Mouse (Mus musculus): ENCODE measurements around the gene Fam83g. TPM values are rescaled to one million over a fixed set of nuclear protein-coding genes. Genes with fewer than 3 reads are reported as not detected.
A peak's percentile ranks its signal among the peaks of the same experiment; 100 is the strongest.

Fam83g gene
- polyA plus RNA-seq, 1 experiment from 2014 or later, result 3.0 TPM

GRCm38 (mm10) chr11:61652216-61652615, 31.7 kb upstream of the Fam83g start:
- H3K9me3 ChIP-seq (ENCODE audit: low read length), result no peaks in the 10 kb centered on the region
- H3K36me3 ChIP-seq (ENCODE audit: insufficient read depth, low read length), result no peaks in the 10 kb centered on the region
- H3K4me2 ChIP-seq (replicated peaks; ENCODE audit: low read depth, low read length), result no peak overlapping the region
- no peak for ATAC-seq (ENCODE audit: low FRiP score, low TSS enrichment)
- H3K27ac ChIP-seq (ENCODE audit: low read length), result no peak overlapping the region
- peaks cover 4% of the 10 kb centered on the region for H3K4me1 ChIP-seq (ENCODE audit: insufficient read depth, low read length)
- 92% methylated on average over 5 of the region's 5 CpGs for WGBS
- no peaks in the 10 kb centered on the region for H3K27me3 ChIP-seq (ENCODE audit: insufficient read depth, low read length)
- H3K9ac ChIP-seq (replicated peaks; ENCODE audit: low read length), result no peak overlapping the region
- H3K4me3 ChIP-seq (ENCODE audit: low read length), result no peak overlapping the region

GRCm38 (mm10) chr11:61652686-61653447, 31.0 kb upstream of the Fam83g start, which contains the start of gene Grap:
Gene Grap (plus strand): TSS chr11:61653265.
- 58% methylated on average over 10 of the region's 10 CpGs for WGBS
- H3K9me3 ChIP-seq (ENCODE audit: low read length), result no peaks in the 10 kb centered on the region
- ATAC-seq (ENCODE audit: low FRiP score, low TSS enrichment), result 0 out of 2 replicates have a peak, but pooled peaks have one; percentile 42
- H3K4me2 ChIP-seq (replicated peaks; ENCODE audit: low read depth, low read length), result peak within 1 kb of the TSS; percentile 27
- H3K4me1 ChIP-seq (ENCODE audit: insufficient read depth, low read length), result peaks cover 4% of the 10 kb centered on the region
- H3K27me3 ChIP-seq (ENCODE audit: insufficient read depth, low read length), result no peaks in the 10 kb centered on the region
- H3K27ac ChIP-seq (ENCODE audit: low read length), result peak within 1 kb of the TSS; percentile 20; the same call in 1 of the 2 replicates
- H3K36me3 ChIP-seq (ENCODE audit: insufficient read depth, low read length), result no peaks in the 10 kb centered on the region
- peak within 1 kb of the TSS; percentile 38 for H3K4me3 ChIP-seq (ENCODE audit: low read length)
- H3K9ac ChIP-seq (replicated peaks; ENCODE audit: low read length), result 0 out of 2 replicates have a peak within 1 kb of the TSS, but pooled peaks have one; percentile 36

- Histone ChIP-seq H3K9me3 (ENCODE audit: low read length) (no peaks in the 10 kb centered on the region), H3K4me3 (ENCODE audit: low read length) (peak overlapping the region; percentile 38), H3K27ac (ENCODE audit: low read length) (no peak overlapping the region), H3K36me3 (ENCODE audit: insufficient read depth, low read length) (no peaks in the 10 kb centered on the region), H3K4me1 (ENCODE audit: insufficient read depth, low read length) (peaks cover 8% of the 10 kb centered on the region), H3K9ac (replicated peaks; ENCODE audit: low read length) (no peak overlapping the region), H3K4me2 (replicated peaks; ENCODE audit: low read depth, low read length) (peak overlapping the region; percentile 27), H3K27me3 (ENCODE audit: insufficient read depth, low read length) (no peaks in the 10 kb centered on the region)
- WGBS, result 65% methylated on average over 2 of the region's 2 CpGs
- no peak for ATAC-seq (ENCODE audit: low FRiP score, low TSS enrichment)
Measured at GRCm38 (mm10) chr11:61653568-61653967, 30.3 kb upstream of the Fam83g start.

- ATAC-seq (ENCODE audit: low FRiP score, low TSS enrichment), result no peak
- Histone ChIP-seq H3K4me3 (ENCODE audit: low read length) (no peak overlapping the region), H3K9me3 (ENCODE audit: low read length) (no peaks in the 10 kb centered on the region), H3K9ac (replicated peaks; ENCODE audit: low read length) (no peak overlapping the region), H3K4me2 (replicated peaks; ENCODE audit: low read depth, low read length) (no peak overlapping the region), H3K27me3 (ENCODE audit: insufficient read depth, low read length) (no peaks in the 10 kb centered on the region), H3K4me1 (ENCODE audit: insufficient read depth, low read length) (peaks cover 9% of the 10 kb centered on the region; the same call in 1 of the 2 replicates), H3K27ac (ENCODE audit: low read length) (no peak overlapping the region), H3K36me3 (ENCODE audit: insufficient read depth, low read length) (no peaks in the 10 kb centered on the region)
- 86% methylated on average over 4 of the region's 4 CpGs for WGBS
Measured at GRCm38 (mm10) chr11:61654786-61655311, 29.0 kb upstream of the Fam83g start.

- peaks cover 9% of the 10 kb centered on the region; the same call in 1 of the 2 replicates for H3K4me1 ChIP-seq (ENCODE audit: insufficient read depth, low read length)
- H3K36me3 ChIP-seq (ENCODE audit: insufficient read depth, low read length), result no peaks in the 10 kb centered on the region
- H3K4me2 ChIP-seq (replicated peaks; ENCODE audit: low read depth, low read length), result no peak overlapping the region
- WGBS, result 38% methylated on average over 4 of the region's 4 CpGs
- no peak for ATAC-seq (ENCODE audit: low FRiP score, low TSS enrichment)
- H3K9me3 ChIP-seq (ENCODE audit: low read length), result no peaks in the 10 kb centered on the region
- H3K9ac ChIP-seq (replicated peaks; ENCODE audit: low read length), result no peak overlapping the region
- H3K27ac ChIP-seq (ENCODE audit: low read length), result no peak overlapping the region
- no peaks in the 10 kb centered on the region for H3K27me3 ChIP-seq (ENCODE audit: insufficient read depth, low read length)
- no peak overlapping the region for H3K4me3 ChIP-seq (ENCODE audit: low read length)
Measured at GRCm38 (mm10) chr11:61655649-61656048, 28.2 kb upstream of the Fam83g start.

- Histone ChIP-seq H3K9ac (replicated peaks; ENCODE audit: low read length) (no peak overlapping the region), H3K4me2 (replicated peaks; ENCODE audit: low read depth, low read length) (no peak overlapping the region), H3K4me1 (ENCODE audit: insufficient read depth, low read length) (peaks cover 9% of the 10 kb centered on the region; the same call in 1 of the 2 replicates), H3K36me3 (ENCODE audit: insufficient read depth, low read length) (no peaks in the 10 kb centered on the region), H3K9me3 (ENCODE audit: low read length) (no peaks in the 10 kb centered on the region), H3K27me3 (ENCODE audit: insufficient read depth, low read length) (no peaks in the 10 kb centered on the region), H3K4me3 (ENCODE audit: low read length) (no peak overlapping the region), H3K27ac (ENCODE audit: low read length) (no peak overlapping the region)
- no peak for ATAC-seq (ENCODE audit: low FRiP score, low TSS enrichment)
- WGBS, result 72% methylated on average over 6 of the region's 6 CpGs
Measured at GRCm38 (mm10) chr11:61656148-61656850, 27.6 kb upstream of the Fam83g start.

- peaks cover 9% of the 10 kb centered on the region; the same call in 1 of the 2 replicates for H3K4me1 ChIP-seq (ENCODE audit: insufficient read depth, low read length)
- WGBS, result 72% methylated on average over 2 of the region's 2 CpGs
- no peak overlapping the region for H3K9ac ChIP-seq (replicated peaks; ENCODE audit: low read length)
- H3K27me3 ChIP-seq (ENCODE audit: insufficient read depth, low read length), result no peaks in the 10 kb centered on the region
- no peak overlapping the region for H3K27ac ChIP-seq (ENCODE audit: low read length)
- ATAC-seq (ENCODE audit: low FRiP score, low TSS enrichment), result no peak
- H3K36me3 ChIP-seq (ENCODE audit: insufficient read depth, low read length), result no peaks in the 10 kb centered on the region
- H3K4me2 ChIP-seq (replicated peaks; ENCODE audit: low read depth, low read length), result no peak overlapping the region
- H3K9me3 ChIP-seq (ENCODE audit: low read length), result no peaks in the 10 kb centered on the region
- no peak overlapping the region for H3K4me3 ChIP-seq (ENCODE audit: low read length)
Measured at GRCm38 (mm10) chr11:61657432-61657831, 26.5 kb upstream of the Fam83g start.

- H3K27ac ChIP-seq (ENCODE audit: low read length), result 0 out of 2 replicates have a peak overlapping the region, but pooled peaks have one; percentile 19
- H3K4me2 ChIP-seq (replicated peaks; ENCODE audit: low read depth, low read length), result no peak overlapping the region
- H3K4me3 ChIP-seq (ENCODE audit: low read length), result no peak overlapping the region
- H3K4me1 ChIP-seq (ENCODE audit: insufficient read depth, low read length), result 0 out of 2 replicates have a peak, but pooled peaks cover 5% of the 10 kb centered on the region
- H3K9ac ChIP-seq (replicated peaks; ENCODE audit: low read length), result no peak overlapping the region
- ATAC-seq (ENCODE audit: low FRiP score, low TSS enrichment), result no peak
- H3K36me3 ChIP-seq (ENCODE audit: insufficient read depth, low read length), result no peaks in the 10 kb centered on the region
- H3K9me3 ChIP-seq (ENCODE audit: low read length), result no peaks in the 10 kb centered on the region
- no peaks in the 10 kb centered on the region for H3K27me3 ChIP-seq (ENCODE audit: insufficient read depth, low read length)
- WGBS, result 86% methylated on average over 3 of the region's 3 CpGs
Measured at GRCm38 (mm10) chr11:61658360-61658922, 25.4 kb upstream of the Fam83g start.

GRCm38 (mm10) chr11:61659011-61659858, 24.7 kb upstream of the Fam83g start:
- no peak overlapping the region for H3K9ac ChIP-seq (replicated peaks; ENCODE audit: low read length)
- peak; percentile 39; the same call in 1 of the 2 replicates for ATAC-seq (ENCODE audit: low FRiP score, low TSS enrichment)
- no peaks in the 10 kb centered on the region for H3K36me3 ChIP-seq (ENCODE audit: insufficient read depth, low read length)
- H3K27me3 ChIP-seq (ENCODE audit: insufficient read depth, low read length), result no peaks in the 10 kb centered on the region
- no peaks in the 10 kb centered on the region for H3K9me3 ChIP-seq (ENCODE audit: low read length)
- no peak overlapping the region for H3K4me3 ChIP-seq (ENCODE audit: low read length)
- H3K27ac ChIP-seq (ENCODE audit: low read length), result peak overlapping the region; percentile 19; the same call in 1 of the 2 replicates
- no peak overlapping the region for H3K4me2 ChIP-seq (replicated peaks; ENCODE audit: low read depth, low read length)
- H3K4me1 ChIP-seq (ENCODE audit: insufficient read depth, low read length), result 0 out of 2 replicates have a peak, but pooled peaks cover 5% of the 10 kb centered on the region
- WGBS, result 74% methylated on average over 4 of the region's 4 CpGs
